Mouse (Mus musculus) adrenal gland, postnatal 14 days (tissue): ENCODE measurements at regions not wholly inside any gene's neighbourhood (a gene's known extent, or its start where the extent isn't known, plus 50 kb on each side); places are given as distances from the start of the nearest gene placed in this dataset.

Source experiments
- DNase-seq: peaks from one replicate; pipeline ENCODE4 v3.0.0; 2021; ENCODE audit warnings: mixed read lengths

DNA sequence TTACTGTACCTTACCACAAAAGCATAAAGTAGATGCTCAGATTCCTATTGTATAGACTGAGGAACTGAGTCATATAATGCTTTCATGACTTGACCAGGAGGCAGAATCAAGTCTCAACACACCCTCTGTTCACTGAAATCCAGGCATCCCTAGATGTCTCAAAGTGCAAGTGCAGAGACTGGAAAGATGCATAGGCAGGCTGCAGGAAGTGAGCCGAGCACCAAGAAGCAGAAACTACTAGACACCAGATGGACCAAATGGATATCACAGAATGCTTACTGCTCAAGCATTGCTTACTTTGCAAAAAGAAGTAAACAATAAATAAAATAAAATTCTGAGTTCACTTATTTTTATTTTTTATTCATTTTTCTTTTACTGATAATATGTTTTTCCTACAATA lies 143.0 kb upstream of the Cpeb2 start:
- DNase-seq: no peak

DNA sequence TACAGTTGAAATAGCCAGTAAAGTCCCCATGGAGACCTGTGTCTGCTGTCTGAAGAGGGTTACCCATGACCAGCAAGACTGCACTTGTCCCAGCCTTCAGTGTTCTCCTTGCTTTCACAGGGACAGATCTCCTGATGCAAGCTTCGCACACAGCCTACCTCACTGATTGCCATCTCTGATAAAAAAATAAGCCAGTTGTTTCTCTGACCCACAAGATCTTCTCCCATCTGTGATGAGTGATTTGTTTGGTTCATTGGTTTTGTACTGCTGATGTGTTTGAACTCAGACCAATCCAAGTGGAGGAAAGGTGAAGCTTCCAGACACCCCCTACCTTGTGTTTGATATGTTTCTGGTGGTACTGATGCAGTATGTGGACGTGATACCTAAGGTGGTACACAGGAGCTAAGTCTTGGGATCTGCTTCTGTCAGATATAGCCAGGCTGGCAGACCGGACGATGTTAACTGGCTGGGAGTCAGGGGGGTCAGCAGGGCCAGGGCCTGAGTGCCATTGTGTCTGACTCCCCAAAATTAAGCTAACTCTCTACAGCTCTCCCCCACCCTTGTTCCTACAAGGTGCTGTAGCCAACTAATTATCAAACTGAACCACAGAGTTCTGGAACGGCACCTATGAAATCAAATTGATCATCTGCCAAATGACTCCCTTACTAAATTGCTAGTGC lies 139.2 kb upstream of the Cpeb2 start:
- DNase-seq: no peak

- DNase-seq: peak; percentile 48
Observed at GRCm38 (mm10) chr5:43094329-43094898, 138.6 kb upstream of the Cpeb2 start.

DNA sequence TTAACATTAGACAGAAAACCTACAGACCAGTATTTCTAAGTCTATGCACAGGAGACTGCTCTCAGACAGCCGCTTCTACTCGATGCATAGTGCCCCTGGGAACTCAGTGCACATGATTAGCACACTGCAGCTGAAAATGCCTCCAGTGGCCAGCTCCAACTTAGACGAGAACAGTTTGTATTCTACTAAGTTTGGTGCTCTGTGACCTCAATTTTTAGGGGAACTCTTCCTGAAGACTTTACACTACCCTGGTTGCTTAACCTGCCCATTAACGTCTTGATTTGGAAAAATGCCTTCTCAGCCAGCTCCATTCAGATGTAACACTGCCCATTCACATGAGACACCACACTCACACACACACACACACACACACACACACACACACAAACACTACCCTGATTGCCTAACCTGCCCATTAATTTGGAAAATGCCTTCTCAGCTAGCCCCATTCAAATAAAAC lies 130.9 kb upstream of the Cpeb2 start:
- peak; percentile 31 for DNase-seq

- no peak for DNase-seq
Observed at GRCm38 (mm10) chr5:43102590-43102989, 130.4 kb upstream of the Cpeb2 start.

DNA sequence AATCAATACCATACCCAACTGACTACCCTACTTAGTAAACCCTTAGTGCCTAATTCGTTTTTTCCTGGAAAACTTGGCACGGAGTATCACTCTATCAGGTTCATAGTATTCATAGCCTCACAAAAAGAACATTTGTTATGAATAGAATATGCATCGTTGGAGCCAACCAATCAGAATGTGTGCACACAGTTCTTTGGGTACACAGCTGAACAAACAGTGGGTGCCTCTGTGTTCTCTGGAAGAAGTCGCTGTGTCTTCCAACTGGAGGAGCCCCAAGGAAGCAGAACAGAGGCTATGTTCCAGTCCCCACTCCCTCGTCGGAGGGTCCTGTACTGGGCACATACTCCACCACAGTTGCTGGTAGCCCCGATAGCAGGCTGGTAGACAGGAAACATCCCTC lies 129.2 kb upstream of the Cpeb2 start:
- DNase-seq: no peak

GRCm38 (mm10) chr5:43105528-43105927 lies 127.4 kb upstream of the Cpeb2 start:
- no peak for DNase-seq

DNA sequence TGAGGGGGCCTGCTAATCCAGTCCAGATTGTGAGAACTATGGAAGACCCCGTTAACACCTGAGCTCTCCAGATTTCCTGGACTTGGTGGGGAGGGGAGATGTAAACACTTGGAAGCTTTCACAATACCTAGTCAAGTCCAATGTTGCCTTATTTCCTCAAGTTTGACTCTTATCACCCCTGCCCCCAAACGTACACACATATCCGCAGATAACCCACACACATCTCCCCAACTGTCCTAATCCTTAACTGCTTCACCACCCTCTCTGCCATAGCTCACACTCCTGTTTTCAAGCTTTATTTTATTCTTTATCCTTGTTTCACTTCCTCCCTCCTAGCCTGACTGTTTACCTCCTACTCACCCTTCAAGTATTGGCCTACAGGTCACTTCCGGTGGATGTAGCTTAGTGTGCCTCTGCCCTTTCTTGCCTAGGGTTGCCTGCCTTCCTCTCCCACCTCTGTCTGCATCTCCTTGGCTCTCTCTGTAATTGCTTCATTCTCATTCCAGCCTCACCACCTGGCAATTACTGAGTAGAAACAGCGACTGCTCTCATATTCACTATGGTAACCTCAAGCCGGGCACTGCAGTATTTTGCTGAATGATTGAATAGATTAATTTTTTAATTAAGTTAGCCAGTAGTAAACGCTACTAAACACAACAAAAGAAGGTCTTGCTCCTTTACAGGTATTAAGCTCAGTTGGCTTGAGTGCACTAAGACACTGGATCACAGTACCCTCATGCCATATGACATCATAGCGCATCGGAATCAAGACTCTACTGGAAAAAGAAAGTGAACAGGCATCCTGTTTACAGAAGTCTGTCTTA lies 125.3 kb upstream of the Cpeb2 start:
- DNase-seq: no peak

- no peak for DNase-seq
Observed at GRCm38 (mm10) chr5:43108260-43108589, 124.7 kb upstream of the Cpeb2 start.

DNA sequence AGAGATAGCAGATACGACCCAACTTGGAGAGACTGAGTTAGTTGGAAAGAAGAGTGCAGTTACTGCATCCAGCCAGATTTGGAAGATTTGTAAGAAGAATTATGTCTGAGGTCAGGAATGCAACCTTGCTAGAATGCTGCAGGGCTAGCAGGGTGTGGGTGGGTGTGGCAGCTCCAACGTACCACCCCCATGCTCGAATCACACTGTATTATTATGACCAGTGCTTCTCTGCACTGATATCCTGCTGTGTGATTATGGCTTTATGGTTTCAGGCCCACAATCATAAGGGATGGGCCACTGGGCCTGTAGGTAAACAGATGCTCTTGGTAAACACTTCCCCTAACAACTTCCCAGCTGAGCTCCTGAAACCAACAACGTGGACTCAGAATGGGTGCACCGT lies 122.8 kb upstream of the Cpeb2 start:
- DNase-seq: no peak

- DNase-seq: no peak
Observed at GRCm38 (mm10) chr5:43111740-43112139, 121.2 kb upstream of the Cpeb2 start.

GRCm38 (mm10) chr5:43113405-43114119 lies 119.4 kb upstream of the Cpeb2 start:
- peak; percentile 18 for DNase-seq

- no peak for DNase-seq
Observed at GRCm38 (mm10) chr5:43115507-43115906, 117.5 kb upstream of the Cpeb2 start.

GRCm38 (mm10) chr5:43116821-43117220 lies 116.1 kb upstream of the Cpeb2 start:
- DNase-seq: peak; percentile 56

DNA sequence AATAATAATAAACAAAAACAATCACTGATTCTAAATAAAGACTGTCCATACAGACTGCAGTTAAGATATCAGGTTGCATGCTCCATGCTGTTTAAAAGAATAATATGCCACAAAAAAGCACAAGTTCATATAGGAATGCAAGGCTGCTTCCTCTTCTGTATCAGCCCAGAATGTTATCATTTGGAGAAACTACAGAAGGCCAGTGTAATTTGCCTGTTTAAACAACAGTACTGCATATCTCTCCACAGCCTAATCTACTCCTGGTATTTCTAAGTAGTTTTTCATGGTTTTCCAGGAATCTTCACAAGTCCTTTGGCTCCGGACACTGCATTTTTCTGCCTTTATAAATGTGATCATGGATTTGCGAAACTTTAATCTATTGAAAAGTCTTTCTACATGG lies 111.9 kb upstream of the Cpeb2 start:
- DNase-seq: no peak

DNA sequence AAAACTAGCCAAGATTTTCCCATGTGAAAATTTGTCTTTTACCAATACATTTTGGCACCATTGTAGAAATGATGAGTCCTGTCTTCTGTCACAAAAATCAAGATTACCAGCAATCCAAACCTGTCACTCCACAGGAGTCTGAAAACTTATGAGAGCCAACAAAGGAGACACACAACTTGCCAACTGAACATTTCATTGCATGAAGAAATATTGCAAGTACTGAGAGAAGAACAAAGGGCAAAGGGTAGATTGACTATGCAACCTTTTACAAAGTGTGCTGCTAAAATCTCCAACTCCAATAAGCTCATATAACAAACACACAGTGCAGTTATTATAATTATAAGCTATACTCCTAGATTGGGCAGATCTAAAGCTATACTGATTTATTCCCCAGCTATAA lies 108.7 kb upstream of the Cpeb2 start:
- no peak for DNase-seq

- DNase-seq: no peak
Observed at GRCm38 (mm10) chr5:43125774-43126536, 107.0 kb upstream of the Cpeb2 start.

DNA sequence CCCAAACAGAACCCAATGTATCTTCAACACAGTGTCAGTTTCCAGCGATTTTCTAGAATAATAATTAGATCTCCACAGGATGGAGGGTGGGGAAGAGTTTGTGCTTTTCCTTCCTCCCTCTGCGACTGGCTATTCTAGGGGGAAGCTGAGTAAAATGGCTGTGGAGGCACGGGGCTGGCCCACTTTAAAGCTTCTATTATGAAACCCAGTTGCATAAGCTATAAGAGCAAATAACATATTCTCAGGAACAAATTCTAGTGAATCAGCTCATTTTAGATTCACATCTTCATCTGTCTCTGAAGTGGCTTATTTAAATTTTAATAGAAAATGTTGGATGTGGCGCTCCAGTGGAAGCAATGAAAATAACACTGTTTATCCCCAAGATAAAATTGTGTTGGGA lies 102.6 kb upstream of the Cpeb2 start:
- DNase-seq: no peak

DNA sequence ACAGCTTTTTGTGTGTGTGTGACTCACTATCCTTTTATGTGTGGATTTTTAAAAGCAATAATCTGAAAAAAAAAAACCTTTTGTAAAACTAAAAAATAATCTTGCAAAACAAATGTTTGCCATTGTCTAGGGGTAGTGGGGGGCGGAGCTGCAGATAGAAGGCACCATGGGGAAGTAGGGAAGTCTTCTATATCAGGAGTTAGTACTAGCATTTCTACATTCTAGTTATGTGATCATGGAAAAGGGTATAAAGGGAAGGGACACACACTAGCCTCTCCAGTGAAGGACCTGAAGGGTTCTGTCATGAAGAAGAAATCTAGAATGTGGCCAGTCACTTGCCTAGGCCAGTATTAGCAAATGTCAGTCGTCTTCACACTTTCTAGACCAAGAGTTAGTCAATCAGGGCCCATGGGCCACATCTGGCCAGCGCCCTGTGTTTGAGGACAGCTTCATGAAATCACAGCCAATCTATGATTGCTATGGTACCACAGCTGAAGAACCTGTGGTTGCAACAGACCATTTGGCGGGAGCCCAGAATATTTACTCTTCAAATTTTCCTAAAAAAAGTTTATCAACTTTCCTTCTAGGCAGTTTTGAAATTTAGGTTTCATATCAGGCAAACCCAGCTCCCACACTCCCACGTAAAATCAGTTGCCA lies 101.9 kb upstream of the Cpeb2 start:
- peak; percentile 54 for DNase-seq

GRCm38 (mm10) chr5:43133672-43134071 lies 99.3 kb upstream of the Cpeb2 start:
- DNase-seq: no peak

DNA sequence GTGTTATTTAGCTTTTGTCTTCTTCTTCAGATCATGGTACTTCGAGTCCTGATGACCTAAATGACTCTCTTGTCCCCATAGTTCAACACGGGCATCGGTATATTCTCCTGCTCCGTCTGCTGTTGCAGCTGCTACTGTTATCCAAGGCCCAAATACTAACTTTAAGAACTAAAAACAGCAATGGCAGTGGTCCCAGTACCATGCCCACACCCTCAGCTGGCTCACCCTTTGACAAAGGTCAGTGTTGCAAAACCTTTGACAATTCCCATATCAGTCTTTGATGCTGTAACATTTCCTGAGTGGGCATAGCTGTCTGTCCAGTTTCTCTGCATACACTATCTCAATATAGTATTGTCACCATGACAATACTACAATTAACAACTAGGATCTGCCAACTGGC lies 96.8 kb upstream of the Cpeb2 start:
- peak; percentile 12 for DNase-seq

DNA sequence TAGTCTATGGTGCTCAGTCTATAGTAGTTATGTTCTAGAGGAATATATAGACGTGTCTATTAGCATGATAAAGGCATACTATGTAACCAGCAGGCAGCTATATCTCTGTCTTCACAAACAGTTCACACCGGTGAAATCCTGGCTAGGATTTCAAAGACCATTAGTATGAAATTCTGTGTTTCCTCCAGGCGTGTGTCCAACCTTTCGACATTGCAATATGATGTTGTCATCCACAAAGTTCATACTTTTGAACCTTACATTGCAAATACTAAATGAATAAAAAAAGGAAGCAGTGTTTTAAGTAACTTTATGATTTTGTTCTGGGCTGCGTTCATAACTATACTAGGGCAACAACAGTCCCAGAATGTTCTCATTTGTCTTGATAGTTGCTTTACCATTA lies 95.2 kb upstream of the Cpeb2 start:
- peak; percentile 31 for DNase-seq
